In genomic region chr4:141623037-141623436, GRCm38 (mm10) we compare ENCODE assay signal across 16 mouse cellular contexts. TPM values are rescaled to one million over a fixed set of nuclear protein-coding genes. Genes with fewer than 3 reads are reported as not detected.
DNase-seq lines count a peak whose midpoint lies in the region; ATAC-seq and TF ChIP-seq lines count a peak whose summit lies in the region.
"Had no signal": no experiment of that assay in that cellular context is flagged by ENCODE, and none has a peak within 500 bp of the region (broad histone marks: within the 10 kb centered on the region; RNA-seq: fewer than 3 reads in every experiment).

No protein-coding gene starts in this region.

- H3K9me3 ChIP-seq in midbrain, embryonic 10.5 days (replicated peaks): no peaks in the 10 kb centered on the region
- no peaks in the 10 kb centered on the region for H3K9me3 ChIP-seq in midbrain, embryonic 11.5 days (ENCODE audit: control insufficient read depth, low read length)
- H3K9me3 ChIP-seq: embryonic facial prominence, embryonic 13.5 days; hindbrain, embryonic 15.5 days; limb, embryonic 12.5 days; neural tube, embryonic 12.5 days had no signal

- H3K4me1 ChIP-seq in midbrain, embryonic 10.5 days: peaks cover 20% of the 10 kb centered on the region
- H3K4me1 ChIP-seq in midbrain, embryonic 11.5 days (ENCODE audit: control insufficient read depth, insufficient read depth, low read length): peaks cover 1% of the 10 kb centered on the region; the same call in 1 of the 2 replicates
- peaks cover 11% of the 10 kb centered on the region; the same call in 1 of the 2 replicates for H3K4me1 ChIP-seq in olfactory bulb, adult 2 months (ENCODE audit: control insufficient read depth, insufficient read depth, low read length)

- no peak overlapping the region for H3K9ac ChIP-seq in midbrain, embryonic 11.5 days (ENCODE audit: low read length)
- H3K9ac ChIP-seq: embryonic facial prominence, embryonic 13.5 days; hindbrain, embryonic 15.5 days; limb, embryonic 12.5 days; neural tube, embryonic 12.5 days had no signal

- DNase-seq in heart, postnatal 10 days: peak; percentile 36 to 46
- no peak for DNase-seq in heart, postnatal 36 days
- DNase-seq in midbrain, embryonic 10.5 days (ENCODE audit: low spot score): no peak
- no peak for DNase-seq in midbrain, embryonic 11.5 days (ENCODE audit: low spot score, missing footprints)
- peak; percentile 78 to 83 for DNase-seq in kidney, adult 8-10 months
- DNase-seq in thymus, postnatal 10 days (ENCODE audit: low spot score in 2 of 2): no peak
- no peak for DNase-seq in spleen, postnatal 10 days (ENCODE audit: low spot score in 2 of 2)
- DNase-seq: cerebellum, postnatal 14 days; layer of hippocampus, postnatal 36 days; spleen, adult 18-20 months had no signal

- no peak overlapping the region for H3K4me2 ChIP-seq in midbrain, embryonic 11.5 days
- H3K4me2 ChIP-seq: embryonic facial prominence, embryonic 13.5 days; hindbrain, embryonic 15.5 days; limb, embryonic 12.5 days; neural tube, embryonic 12.5 days had no signal

- peaks cover 32% of the 10 kb centered on the region for H3K36me3 ChIP-seq in midbrain, embryonic 10.5 days
- H3K36me3 ChIP-seq in midbrain, embryonic 11.5 days (ENCODE audit: control insufficient read depth, insufficient read depth, low read length): peaks cover 4% of the 10 kb centered on the region; the same call in 1 of the 2 replicates

- 89% methylated on average over 11 of the region's 11 CpGs for WGBS in midbrain, embryonic 10.5 days
- WGBS in midbrain, embryonic 11.5 days: 91% methylated on average over 11 of the region's 11 CpGs
- WGBS in olfactory bulb, adult 2 months: 88% methylated on average over 11 of the region's 11 CpGs

- intact Hi-C loops in heart, postnatal 10 days (cut with DNase I): loop anchor here (2.0 kb wide), 1 partner anchor 222 kb away; no protein-coding TSS in a partner anchor
- intact Hi-C loops in heart, postnatal 36 days (cut with DNase I): no loop called here

- H3K27me3 ChIP-seq in midbrain, embryonic 10.5 days (ENCODE audit: low read depth, poor library complexity, severe bottlenecking): peaks cover 2% of the 10 kb centered on the region
- H3K27me3 ChIP-seq in midbrain, embryonic 11.5 days (ENCODE audit: control insufficient read depth, insufficient read depth, low read length): no peaks in the 10 kb centered on the region; the same call in 1 of the 2 replicates
- H3K27me3 ChIP-seq: embryonic facial prominence, embryonic 13.5 days; hindbrain, embryonic 15.5 days; limb, embryonic 12.5 days; neural tube, embryonic 12.5 days had no signal

- peak overlapping the region; percentile 43; the same call in 1 of the 2 replicates for H3K27ac ChIP-seq in midbrain, embryonic 10.5 days (replicated peaks)
- H3K27ac ChIP-seq in midbrain, embryonic 11.5 days (ENCODE audit: low read depth, low read length): no peak overlapping the region
- H3K27ac ChIP-seq in olfactory bulb, adult 2 months (ENCODE audit: insufficient read depth, low read depth, low read length): no peak overlapping the region
- H3K27ac ChIP-seq: embryonic facial prominence, embryonic 13.5 days; hindbrain, embryonic 15.5 days; limb, embryonic 12.5 days; neural tube, embryonic 12.5 days had no signal

- TF ChIP-seq CTCF in olfactory bulb, adult 2 months (IDR thresholded peaks at IDR 0.05; ENCODE audit: insufficient read depth, low read depth, low read length): no peak

- no peak overlapping the region for H3K4me3 ChIP-seq in midbrain, embryonic 10.5 days
- no peak overlapping the region for H3K4me3 ChIP-seq in midbrain, embryonic 11.5 days (ENCODE audit: low read depth, low read length)
- 0 out of 2 replicates have a peak overlapping the region, but pooled peaks have one; percentile 3 for H3K4me3 ChIP-seq in olfactory bulb, adult 2 months (ENCODE audit: insufficient read depth, low read depth, low read length)
- H3K4me3 ChIP-seq: embryonic facial prominence, embryonic 13.5 days; hindbrain, embryonic 15.5 days; limb, embryonic 12.5 days; neural tube, embryonic 12.5 days had no signal

- no peak for ATAC-seq in midbrain, embryonic 11.5 days (ENCODE audit: low FRiP score)

- no peak for TF ChIP-seq POLR2A in olfactory bulb, adult 2 months (IDR thresholded peaks at IDR 0.05; ENCODE audit: insufficient read depth, low read depth, low read length)

RNA-seq across cellular contexts. Expression of gene Slc25a34, which starts 0.6 kb away (rescaled TPM):
- 10 to 100 TPM; 81.1 to 84.5 TPM for total RNA-seq in heart, postnatal 10 days (2021)
- 100 to 1,000 TPM; 160 to 170 TPM for total RNA-seq in heart, postnatal 36 days (2021)
- polyA plus RNA-seq in midbrain, embryonic 10.5 days (2016; fragmentation: Nextera tagmentation; extraction: Ambion mirVana): 0.05 TPM in 1 of 2 replicates, not detected in the other
- polyA plus RNA-seq in midbrain, embryonic 11.5 days (2014; fragmentation: Nextera tagmentation; extraction: Ambion mirVana): not detected in 2 replicates
- not detected in 2 replicates for polyA plus RNA-seq in olfactory bulb, adult 2 months (2012; ENCODE audit: insufficient read depth, insufficient read length, low replicate concordance, missing spikeins)
- polyA plus RNA-seq: embryonic facial prominence, embryonic 13.5 days; forebrain, embryonic 11.5 days; limb, embryonic 12.5 days; neural tube, embryonic 12.5 days had no signal

RNA-seq across cellular contexts. Expression of gene Tmem82, which starts 4.6 kb away (rescaled TPM):
- total RNA-seq in heart, postnatal 10 days (2021): 10 to 100 TPM; 11.2 to 15.6 TPM
- total RNA-seq in heart, postnatal 36 days (2021): 10 to 100 TPM; 26.1 to 29.2 TPM
- polyA plus RNA-seq in midbrain, embryonic 10.5 days (2016; fragmentation: Nextera tagmentation; extraction: Ambion mirVana): 0.98 and 1.3 TPM in 2 replicates
- 0.48 and 0.59 TPM in 2 replicates for polyA plus RNA-seq in midbrain, embryonic 11.5 days (2014; fragmentation: Nextera tagmentation; extraction: Ambion mirVana)
- polyA plus RNA-seq in olfactory bulb, adult 2 months (2012; ENCODE audit: insufficient read depth, insufficient read length, low replicate concordance, missing spikeins): not detected in 2 replicates

RNA-seq across cellular contexts. Expression of gene Fblim1, which starts 17.1 kb away (rescaled TPM):
- 100 to 1,000 TPM; 241 to 248 TPM for total RNA-seq in heart, postnatal 10 days (2021)
- total RNA-seq in heart, postnatal 36 days (2021): 100 to 1,000 TPM; 231 to 294 TPM
- polyA plus RNA-seq in midbrain, embryonic 10.5 days (2016; fragmentation: Nextera tagmentation; extraction: Ambion mirVana): 24.5 and 27.5 TPM in 2 replicates
- polyA plus RNA-seq in midbrain, embryonic 11.5 days (2014; fragmentation: Nextera tagmentation; extraction: Ambion mirVana): 20.0 and 21.2 TPM in 2 replicates
- not detected in 2 replicates for polyA plus RNA-seq in olfactory bulb, adult 2 months (2012; ENCODE audit: insufficient read depth, insufficient read length, low replicate concordance, missing spikeins)

RNA-seq across cellular contexts. Expression of gene Plekhm2, which starts 41.7 kb away (rescaled TPM):
- 10 to 100 TPM; 81.0 to 83.1 TPM for total RNA-seq in heart, postnatal 10 days (2021)
- 100 to 1,000 TPM; 103 to 112 TPM for total RNA-seq in heart, postnatal 36 days (2021)
- polyA plus RNA-seq in midbrain, embryonic 10.5 days (2016; fragmentation: Nextera tagmentation; extraction: Ambion mirVana): 2.9 and 4.2 TPM in 2 replicates
- 2.4 and 3.0 TPM in 2 replicates for polyA plus RNA-seq in midbrain, embryonic 11.5 days (2014; fragmentation: Nextera tagmentation; extraction: Ambion mirVana)
- polyA plus RNA-seq in olfactory bulb, adult 2 months (2012; ENCODE audit: insufficient read depth, insufficient read length, low replicate concordance, missing spikeins): not detected in 2 replicates

Comparison
In these comparisons a context has a peak if more than half of its experiments do, and no peak if none do; other contexts are left out.
1. DNase-seq: peak in heart, postnatal 10 days (2 of 2) and kidney, adult 8-10 months (2 of 2); none in heart, postnatal 36 days (0 of 2), midbrain, embryonic 10.5 days (single experiment), midbrain, embryonic 11.5 days (single experiment), thymus, postnatal 10 days (0 of 2) and spleen, postnatal 10 days (0 of 2).
2. RNA of gene Fblim1, which starts 17.1 kb away (polyA plus RNA-seq): 24.5 to 27.5 TPM in midbrain, embryonic 10.5 days and 20.0 to 21.2 TPM in midbrain, embryonic 11.5 days; not detected in olfactory bulb, adult 2 months; every median in the first group is over 10 times any median in the second.